26 mouse cellular contexts compared by ENCODE assay signal in the genomic region with DNA sequence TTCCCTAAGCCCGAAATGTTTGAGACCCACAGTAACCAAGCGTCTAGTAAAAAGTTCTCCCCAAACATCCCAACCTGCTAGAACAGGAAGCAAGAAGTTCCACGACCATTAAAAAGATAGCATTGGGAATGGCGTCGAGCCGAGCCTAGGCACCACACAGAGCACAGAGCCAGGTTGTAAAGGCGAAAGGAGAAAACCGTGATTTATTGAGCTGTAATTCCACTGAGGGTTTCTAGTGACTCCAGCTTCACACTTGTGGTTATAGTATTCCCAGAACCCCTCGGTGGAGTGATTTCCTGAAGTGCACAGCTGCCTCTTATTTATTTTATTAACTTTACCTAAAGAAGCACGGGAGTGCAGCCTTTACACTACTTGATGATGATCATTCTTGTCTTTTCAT. TPM values are rescaled to one million over a fixed set of nuclear protein-coding genes. Genes with fewer than 3 reads are reported as not detected.
A peak's percentile ranks its signal among the peaks of the same experiment; 100 is the strongest.
DNase-seq lines count a peak whose midpoint lies in the region; ATAC-seq lines count a peak whose summit lies in the region.
"Had no signal": no experiment of that assay in that cellular context is flagged by ENCODE, and none has a peak within 500 bp of the region (broad histone marks: within the 10 kb centered on the region; RNA-seq: fewer than 3 reads in every experiment).

No protein-coding gene starts in this region.

- no peaks in the 10 kb centered on the region for H3K4me1 ChIP-seq in kidney, embryonic 15.5 days
- no peaks in the 10 kb centered on the region for H3K4me1 ChIP-seq in neural tube, embryonic 14.5 days (ENCODE audit: control insufficient read depth, insufficient read depth, low read length)
- peaks cover 25% of the 10 kb centered on the region for H3K4me1 ChIP-seq in limb, embryonic 13.5 days
- no peaks in the 10 kb centered on the region for H3K4me1 ChIP-seq in forebrain, embryonic 16.5 days (replicated peaks; ENCODE audit: control insufficient read depth, insufficient read depth, low read length)
- H3K4me1 ChIP-seq: lung, embryonic 15.5 days; midbrain, embryonic 12.5 days; stomach, embryonic 15.5 days had no signal

- H3K4me3 ChIP-seq in kidney, embryonic 15.5 days (replicated peaks), result no peak overlapping the region
- no peak overlapping the region for H3K4me3 ChIP-seq in neural tube, embryonic 14.5 days (ENCODE audit: low read depth, low read length)
- no peak overlapping the region for H3K4me3 ChIP-seq in limb, embryonic 13.5 days
- no peak overlapping the region for H3K4me3 ChIP-seq in forebrain, embryonic 16.5 days (replicated peaks; ENCODE audit: low read length)
- H3K4me3 ChIP-seq: gastrocnemius, adult 2 months; hindbrain, embryonic 13.5 days; lung, embryonic 15.5 days; midbrain, embryonic 12.5 days; myocyte; stomach, embryonic 15.5 days had no signal

- 17% methylated on average over 10 of the region's 10 CpGs for WGBS in kidney, embryonic 15.5 days
- 26% methylated on average over 10 of the region's 10 CpGs for WGBS in neural tube, embryonic 14.5 days
- 10% methylated on average over 10 of the region's 10 CpGs for WGBS in limb, embryonic 13.5 days
- 91% methylated on average over 10 of the region's 10 CpGs for WGBS in forebrain, embryonic 16.5 days

- no peaks in the 10 kb centered on the region for H3K36me3 ChIP-seq in kidney, embryonic 15.5 days
- H3K36me3 ChIP-seq in neural tube, embryonic 14.5 days (ENCODE audit: control insufficient read depth, insufficient read depth, low read length), result no peaks in the 10 kb centered on the region
- no peaks in the 10 kb centered on the region for H3K36me3 ChIP-seq in limb, embryonic 13.5 days
- no peaks in the 10 kb centered on the region for H3K36me3 ChIP-seq in forebrain, embryonic 16.5 days (ENCODE audit: control insufficient read depth, insufficient read depth)
- H3K36me3 ChIP-seq: hindbrain, embryonic 13.5 days; lung, embryonic 15.5 days; midbrain, embryonic 12.5 days; stomach, embryonic 15.5 days had no signal

- H3K4me2 ChIP-seq in kidney, embryonic 15.5 days, result no peak overlapping the region
- no peak overlapping the region for H3K4me2 ChIP-seq in neural tube, embryonic 14.5 days (ENCODE audit: low read depth, low read length)
- H3K4me2 ChIP-seq in limb, embryonic 13.5 days (replicated peaks), result peak overlapping the region; percentile 35
- no peak overlapping the region for H3K4me2 ChIP-seq in forebrain, embryonic 16.5 days (ENCODE audit: low read length)
- H3K4me2 ChIP-seq: heart, embryonic 11.5 days; hindbrain, embryonic 13.5 days; lung, embryonic 15.5 days; midbrain, embryonic 12.5 days; stomach, embryonic 15.5 days had no signal

- no peaks in the 10 kb centered on the region for H3K27me3 ChIP-seq in kidney, embryonic 15.5 days
- H3K27me3 ChIP-seq in neural tube, embryonic 14.5 days (ENCODE audit: control insufficient read depth, insufficient read depth, low read length), result no peaks in the 10 kb centered on the region
- H3K27me3 ChIP-seq in limb, embryonic 13.5 days, result peaks cover 24% of the 10 kb centered on the region
- no peaks in the 10 kb centered on the region for H3K27me3 ChIP-seq in forebrain, embryonic 16.5 days (replicated peaks; ENCODE audit: control insufficient read depth, insufficient read depth, low read length)
- H3K27me3 ChIP-seq: hindbrain, embryonic 13.5 days; lung, embryonic 15.5 days; stomach, embryonic 15.5 days had no signal

- H3K9ac ChIP-seq in kidney, embryonic 15.5 days, result no peak overlapping the region
- no peak overlapping the region for H3K9ac ChIP-seq in neural tube, embryonic 14.5 days (replicated peaks; ENCODE audit: low read depth, low read length)
- no peak overlapping the region for H3K9ac ChIP-seq in limb, embryonic 13.5 days
- no peak overlapping the region for H3K9ac ChIP-seq in forebrain, embryonic 16.5 days (replicated peaks; ENCODE audit: low read depth, low read length)
- H3K9ac ChIP-seq: hindbrain, embryonic 13.5 days; lung, embryonic 15.5 days; midbrain, embryonic 12.5 days; stomach, embryonic 15.5 days had no signal

- no peak overlapping the region for H3K27ac ChIP-seq in kidney, embryonic 15.5 days
- H3K27ac ChIP-seq in neural tube, embryonic 14.5 days (ENCODE audit: low read depth, low read length), result no peak overlapping the region
- 0 out of 2 replicates have a peak overlapping the region, but pooled peaks have one; percentile 10 for H3K27ac ChIP-seq in limb, embryonic 13.5 days
- H3K27ac ChIP-seq in forebrain, embryonic 16.5 days (ENCODE audit: low read length), result no peak overlapping the region
- H3K27ac ChIP-seq: gastrocnemius, adult 2 months; hindbrain, embryonic 13.5 days; lung, embryonic 15.5 days; midbrain, embryonic 12.5 days; stomach, embryonic 15.5 days had no signal

- ATAC-seq in kidney, embryonic 15.5 days (replicated peaks; ENCODE audit: low FRiP score), result 0 out of 2 replicates have a peak, but pooled peaks have one; percentile 33
- peak; percentile 31; the same call in 1 of the 2 replicates for ATAC-seq in neural tube, embryonic 14.5 days (ENCODE audit: low read depth)
- ATAC-seq in limb, embryonic 13.5 days (ENCODE audit: low FRiP score, low read depth), result peak; percentile 87
- ATAC-seq in forebrain, embryonic 16.5 days, result no peak
- ATAC-seq: CD4-positive, CD25-positive, alpha-beta regulatory T cell, adult 4 months; forebrain, embryonic 14.5 days; intestine, embryonic 16.5 days had no signal

- no peak for DNase-seq in kidney, adult 11 months
- DNase-seq in neural tube, embryonic 10.5 days (ENCODE audit: extremely low spot score, low spot score), result no peak
- no peak for DNase-seq in lung, postnatal 4 days
- DNase-seq: adrenal gland, adult 8-10 months; cerebellum, adult 2 months; cerebellum, postnatal 14 days; gastrocnemius, adult 2 months; gastrocnemius, postnatal 36 days; heart, adult 18-20 months; heart, postnatal 4 days; kidney, adult 9 months; right cerebral cortex, postnatal 25 days; thymus, postnatal 14 days had no signal

- H3K9me3 ChIP-seq in kidney, embryonic 15.5 days (replicated peaks), result no peaks in the 10 kb centered on the region
- no peaks in the 10 kb centered on the region for H3K9me3 ChIP-seq in neural tube, embryonic 14.5 days (ENCODE audit: control insufficient read depth, low read length)
- H3K9me3 ChIP-seq in limb, embryonic 13.5 days, result no peaks in the 10 kb centered on the region
- no peaks in the 10 kb centered on the region for H3K9me3 ChIP-seq in forebrain, embryonic 16.5 days (ENCODE audit: control insufficient read depth, low read length)
- H3K9me3 ChIP-seq: hindbrain, embryonic 13.5 days; lung, embryonic 15.5 days; midbrain, embryonic 12.5 days; stomach, embryonic 15.5 days had no signal

RNA-seq across cellular contexts. Expression of a gene that starts 53.1 kb away (rescaled TPM):
- polyA plus RNA-seq in kidney, embryonic 15.5 days (2015; fragmentation: Nextera tagmentation; extraction: Ambion mirVana), result 21.8 and 23.7 TPM in 2 replicates
- polyA plus RNA-seq in neural tube, embryonic 14.5 days (2014; fragmentation: Nextera tagmentation; extraction: Ambion mirVana), result 21.3 and 22.6 TPM in 2 replicates
- 25.9 and 27.1 TPM in 2 replicates for polyA plus RNA-seq in limb, embryonic 13.5 days (2015; fragmentation: Nextera tagmentation; extraction: Ambion mirVana)
- polyA plus RNA-seq in forebrain, embryonic 16.5 days (2015; fragmentation: Nextera tagmentation; extraction: Ambion mirVana), result 19.0 and 25.2 TPM in 2 replicates
